Mouse (Mus musculus) heart, embryonic 12.5 days (tissue): Measurements from ENCODE around the gene Ifna12. TPM values are rescaled to one million over a fixed set of nuclear protein-coding genes. Genes with fewer than 3 reads are reported as not detected.
"Not testable (repeated sequence)": the region's sequence is repeated elsewhere in the genome, so short reads cannot be mapped to it uniquely, and the experiment has no call there.

Experiments
- ATAC-seq: fragments of 200-750 bp; cut with Nextera tagmentation; 2 replicates; pipeline ENCODE4 v1.8.0; 2017; ENCODE audit warnings: moderate TSS enrichment, moderate library complexity; ENCODE audit not compliant: insufficient number of reproducible peaks, low FRiP score
- H3K27ac ChIP-seq: fragments of 300-500 bp; sonication (generic); 2 replicates; pipeline ENCODE4 v1.5.1; 2016; ENCODE audit warnings: mild to moderate bottlenecking, moderate library complexity; ENCODE audit not compliant: poor library complexity, severe bottlenecking
- H3K27me3 ChIP-seq: fragments of 300-500 bp; sonication (generic); replicated peaks from 2 replicates; pipeline ENCODE4 v1.6.1; 2016; ENCODE audit warnings: mild to moderate bottlenecking, moderate library complexity
- H3K36me3 ChIP-seq: fragments of 300-500 bp; sonication (generic); 2 replicates; pipeline ENCODE4 v1.6.1; 2016; ENCODE audit warnings: mild to moderate bottlenecking, moderate library complexity
- H3K4me1 ChIP-seq: fragments of 300-500 bp; sonication (generic); replicated peaks from 2 replicates; pipeline ENCODE4 v1.6.1; 2016; ENCODE audit warnings: mild to moderate bottlenecking
- H3K4me2 ChIP-seq: fragments of 300-500 bp; sonication (generic); 2 replicates; pipeline ENCODE4 v1.6.1; 2016; ENCODE audit warnings: mild to moderate bottlenecking, moderate library complexity
- H3K4me3 ChIP-seq: fragments of 300-500 bp; sonication (generic); 2 replicates; pipeline ENCODE4 v1.5.1; 2016; ENCODE audit warnings: mild to moderate bottlenecking
- H3K9ac ChIP-seq: fragments of 300-500 bp; sonication (generic); 2 replicates; pipeline ENCODE4 v1.6.1; 2016; ENCODE audit warnings: mild to moderate bottlenecking, moderate library complexity
- H3K9me3 ChIP-seq: fragments of 300-500 bp; sonication (generic); replicated peaks from 2 replicates; pipeline ENCODE4 v1.6.1; 2016; ENCODE audit warnings: mild to moderate bottlenecking, moderate library complexity
- WGBS: fragments of 180-500 bp; shearing (Covaris S2); methylation state at CpG from one replicate; pipeline ENCODE4 v1.1.7; 2016; 5-methylcytosine and 5-hydroxymethylcytosine counted together
- polyA plus RNA-seq: library from polyadenylated mRNA; unstranded; fragments of >200 nt; fragmentation: Nextera tagmentation; extraction: Ambion mirVana; gene quantifications from 2 replicates; pipeline ENCODE4 v1.2.1, GENCODE M21; 2016

Ifna12 gene
- not detected in 2 replicates for polyA plus RNA-seq

- no peak for ATAC-seq
- Histone ChIP-seq H3K27me3 (no peaks in the 10 kb centered on the region), H3K4me1 (no peaks in the 10 kb centered on the region), H3K9ac (no peak within 1 kb of the TSS), H3K9me3 (no peaks in the 10 kb centered on the region), H3K27ac (no peak within 1 kb of the TSS), H3K4me2 (no peak within 1 kb of the TSS), H3K36me3 (no peaks in the 10 kb centered on the region), H3K4me3 (no peak within 1 kb of the TSS)
Measured at GRCm38 (mm10) chr4:88603276-88603675, at the start of gene Ifna12. Ifna12 (minus strand) TSS chr4:88603376.

GRCm38 (mm10) chr4:88644359-88644758 is 41.2 kb upstream of the Ifna12 start, which contains the start of gene Ifna13:
Ifna13 (minus strand) TSS chr4:88644459.
- Histone ChIP-seq H3K9me3 (no peaks in the 10 kb centered on the region), H3K27ac (no peak within 1 kb of the TSS), H3K4me3 (no peak within 1 kb of the TSS), H3K27me3 (no peaks in the 10 kb centered on the region), H3K4me1 (no peaks in the 10 kb centered on the region), H3K4me2 (no peak within 1 kb of the TSS), H3K9ac (no peak within 1 kb of the TSS), H3K36me3 (no peaks in the 10 kb centered on the region)
- no peak for ATAC-seq
- 54% methylated on average over 2 of the region's 2 CpGs for WGBS

GRCm38 (mm10) chr4:88642526-88642925 is 39.4 kb upstream of the Ifna12 start:
- 41% methylated on average over 2 of the region's 2 CpGs for WGBS
- no peak overlapping the region for H3K9ac ChIP-seq
- H3K4me1 ChIP-seq: no peaks in the 10 kb centered on the region
- no peak overlapping the region for H3K27ac ChIP-seq
- H3K36me3 ChIP-seq: no peaks in the 10 kb centered on the region
- no peak overlapping the region for H3K4me2 ChIP-seq
- no peaks in the 10 kb centered on the region for H3K27me3 ChIP-seq
- H3K9me3 ChIP-seq: no peaks in the 10 kb centered on the region
- no peak overlapping the region for H3K4me3 ChIP-seq
- no peak for ATAC-seq

GRCm38 (mm10) chr4:88641077-88641831 is 38.1 kb upstream of the Ifna12 start:
- no peaks in the 10 kb centered on the region for H3K36me3 ChIP-seq
- peak overlapping the region; percentile 66 for H3K9ac ChIP-seq
- 21% methylated on average over 11 of the region's 11 CpGs for WGBS
- peak overlapping the region; percentile 53 for H3K4me3 ChIP-seq
- no peaks in the 10 kb centered on the region for H3K9me3 ChIP-seq
- H3K27ac ChIP-seq: peak overlapping the region; percentile 29; the same call in 1 of the 2 replicates
- no peaks in the 10 kb centered on the region for H3K27me3 ChIP-seq
- peak; percentile 91 for ATAC-seq
- H3K4me1 ChIP-seq: no peaks in the 10 kb centered on the region
- peak overlapping the region; percentile 64 for H3K4me2 ChIP-seq

GRCm38 (mm10) chr4:88640704-88641076 is 37.5 kb upstream of the Ifna12 start:
- ATAC-seq: no peak
- Histone ChIP-seq H3K4me1 (no peaks in the 10 kb centered on the region), H3K9me3 (no peaks in the 10 kb centered on the region), H3K4me2 (peak overlapping the region; percentile 64), H3K27me3 (no peaks in the 10 kb centered on the region), H3K9ac (peak overlapping the region; percentile 66), H3K27ac (no peak overlapping the region), H3K4me3 (peak overlapping the region; percentile 53), H3K36me3 (no peaks in the 10 kb centered on the region)
- 57% methylated on average over 8 of the region's 8 CpGs for WGBS

- Histone ChIP-seq H3K36me3 (no peaks in the 10 kb centered on the region), H3K4me1 (no peaks in the 10 kb centered on the region), H3K9ac (no peak within 1 kb of the TSS), H3K27me3 (no peaks in the 10 kb centered on the region), H3K4me2 (no peak within 1 kb of the TSS), H3K4me3 (no peak within 1 kb of the TSS), H3K9me3 (no peaks in the 10 kb centered on the region), H3K27ac (no peak within 1 kb of the TSS)
- no peak for ATAC-seq
- 85% methylated on average over 4 of the region's 4 CpGs for WGBS
Measured at GRCm38 (mm10) chr4:88634311-88634710, 31.1 kb upstream of the Ifna12 start, which contains the start of gene C87499. C87499 (minus strand) TSS chr4:88634411.

GRCm38 (mm10) chr4:88592285-88592684 is 10.9 kb downstream of the Ifna12 start, which contains the start of gene Ifna9:
Ifna9 (minus strand) TSS chr4:88592385.
- Histone ChIP-seq H3K9me3 (no peaks in the 10 kb centered on the region), H3K4me2 (no peak within 1 kb of the TSS), H3K4me1 (no peaks in the 10 kb centered on the region), H3K4me3 (no peak within 1 kb of the TSS), H3K27ac (no peak within 1 kb of the TSS), H3K9ac (no peak within 1 kb of the TSS), H3K36me3 (no peaks in the 10 kb centered on the region), H3K27me3 (no peaks in the 10 kb centered on the region)
- WGBS: 74% methylated on average over 1 of the region's 1 CpGs
- ATAC-seq: no peak

GRCm38 (mm10) chr4:88571698-88572097 is 31.5 kb downstream of the Ifna12 start, which contains the start of gene Ifna14:
Ifna14 (minus strand) TSS chr4:88571798.
- WGBS: 56% methylated on average over 1 of the region's 1 CpGs
- Histone ChIP-seq H3K27me3 (no peaks in the 10 kb centered on the region), H3K9ac (no peak within 1 kb of the TSS), H3K27ac (no peak within 1 kb of the TSS), H3K4me3 (no peak within 1 kb of the TSS), H3K4me1 (no peaks in the 10 kb centered on the region), H3K4me2 (no peak within 1 kb of the TSS), H3K36me3 (no peaks in the 10 kb centered on the region), H3K9me3 (no peaks in the 10 kb centered on the region)
- ATAC-seq: no peak

GRCm38 (mm10) chr4:88561791-88562190 is 41.4 kb downstream of the Ifna12 start:
- Histone ChIP-seq H3K4me3 (no peak overlapping the region), H3K9me3 (no peaks in the 10 kb centered on the region), H3K36me3 (no peaks in the 10 kb centered on the region), H3K9ac (no peak overlapping the region), H3K27me3 (no peaks in the 10 kb centered on the region), H3K27ac (no peak overlapping the region), H3K4me1 (no peaks in the 10 kb centered on the region), H3K4me2 (no peak overlapping the region)
- ATAC-seq: no peak
- WGBS: 86% methylated on average over 1 of the region's 1 CpGs

- H3K36me3 ChIP-seq, H3K9ac ChIP-seq, H3K4me1 ChIP-seq, ATAC-seq, H3K9me3 ChIP-seq, H3K27me3 ChIP-seq, H3K4me3 ChIP-seq, H3K4me2 ChIP-seq, H3K27ac ChIP-seq: not testable (repeated sequence)
Measured at GRCm38 (mm10) chr4:88558145-88558544, 45.0 kb downstream of the Ifna12 start, which contains the start of gene Ifna15. Ifna15 (minus strand) TSS chr4:88558245.
